Mouse (Mus musculus) hindlimb bud, embryonic 11.5 days (tissue): ENCODE results near the gene Prpf6.

Experiments
- DNase-seq: peaks from one replicate; pipeline ENCODE4 v3.0.0-alpha.2; 2012; ENCODE audit warnings: low read depth, low spot score; ENCODE audit errors: extremely low spot score

Prpf6 gene

GRCm38 (mm10) chr2:181596221-181596960, 4.7 kb downstream of the Prpf6 start:
- no peak for DNase-seq

- DNase-seq = no peak
Observed at GRCm38 (mm10) chr2:181597378-181598061, 5.9 kb downstream of the Prpf6 start.

GRCm38 (mm10) chr2:181598454-181599351, 7.0 kb downstream of the Prpf6 start, which contains the start of gene Samd10:
Gene Samd10 (minus strand): TSS chr2:181599212.
- DNase-seq = no peak

GRCm38 (mm10) chr2:181600226-181600758, 8.6 kb downstream of the Prpf6 start:
- DNase-seq = no peak

GRCm38 (mm10) chr2:181600828-181601750, 9.4 kb downstream of the Prpf6 start:
- DNase-seq = peak; percentile 85

- DNase-seq = no peak
Observed at GRCm38 (mm10) chr2:181601751-181602145, 10.1 kb downstream of the Prpf6 start.

GRCm38 (mm10) chr2:181602367-181602766, 10.7 kb downstream of the Prpf6 start:
- no peak for DNase-seq

GRCm38 (mm10) chr2:181618761-181619495, 27.3 kb downstream of the Prpf6 start:
- DNase-seq = no peak

- no peak for DNase-seq
Observed at GRCm38 (mm10) chr2:181623401-181623800, 31.7 kb downstream of the Prpf6 start.

- no peak for DNase-seq
Observed at GRCm38 (mm10) chr2:181628471-181628870, 36.8 kb downstream of the Prpf6 start.

GRCm38 (mm10) chr2:181632624-181633023, 41.0 kb downstream of the Prpf6 start:
- no peak for DNase-seq

GRCm38 (mm10) chr2:181635865-181636264, 44.2 kb downstream of the Prpf6 start:
- DNase-seq = no peak

GRCm38 (mm10) chr2:181644361-181644760, 52.7 kb downstream of the Prpf6 start:
- DNase-seq = peak; percentile 37

- DNase-seq = peak; percentile 20
Observed at GRCm38 (mm10) chr2:181645666-181646065, 54.0 kb downstream of the Prpf6 start.

- no peak for DNase-seq
Observed at GRCm38 (mm10) chr2:181646626-181647472, 55.2 kb downstream of the Prpf6 start.

- no peak for DNase-seq
Observed at GRCm38 (mm10) chr2:181648926-181649325, 57.3 kb downstream of the Prpf6 start.

- no peak for DNase-seq
Observed at GRCm38 (mm10) chr2:181653065-181653464, 61.4 kb downstream of the Prpf6 start.

GRCm38 (mm10) chr2:181653523-181653922, 61.9 kb downstream of the Prpf6 start:
- no peak for DNase-seq
